Mouse (Mus musculus) lung, embryonic 16.5 days (tissue): ENCODE results near the gene Usp29. TPM values are rescaled to one million over a fixed set of nuclear protein-coding genes. Genes with fewer than 3 reads are reported as not detected.
A peak's percentile ranks its signal among the peaks of the same experiment; 100 is the strongest.
"Not testable (repeated sequence)": the region's sequence is repeated elsewhere in the genome, so short reads cannot be mapped to it uniquely, and the experiment has no call there.

Source experiments
- ATAC-seq: fragments of 200-750 bp; cut with Nextera tagmentation; 2 replicates; pipeline ENCODE4 v1.8.0; 2017; ENCODE audit warnings: low read depth, mild to moderate bottlenecking, moderate library complexity
- H3K27ac ChIP-seq: fragments of 300-500 bp; sonication (generic); 2 replicates; pipeline ENCODE4 v1.5.1; 2014; ENCODE audit warnings: mild to moderate bottlenecking, control low read depth, low read length
- H3K27me3 ChIP-seq: fragments of 300-500 bp; sonication (generic); 2 replicates; pipeline ENCODE4 v1.6.1; 2014; ENCODE audit warnings: low read depth, low read length, mixed read lengths; ENCODE audit not compliant: control insufficient read depth, insufficient read depth
- H3K36me3 ChIP-seq: fragments of 300-500 bp; sonication (generic); 2 replicates; pipeline ENCODE4 v1.6.1; 2014; ENCODE audit warnings: low read length; ENCODE audit not compliant: control insufficient read depth, insufficient read depth
- H3K4me1 ChIP-seq: fragments of 300-500 bp; sonication (generic); replicated peaks from 2 replicates; pipeline ENCODE4 v1.6.1; 2014; ENCODE audit warnings: low read length, mixed read lengths; ENCODE audit not compliant: control insufficient read depth, insufficient read depth
- H3K4me2 ChIP-seq: fragments of 300-500 bp; sonication (generic); 2 replicates; pipeline ENCODE4 v1.6.1; 2014; ENCODE audit warnings: low read depth, low read length, control low read depth
- H3K4me3 ChIP-seq: fragments of 300-500 bp; sonication (generic); 2 replicates; pipeline ENCODE4 v1.5.1; 2014; ENCODE audit warnings: mild to moderate bottlenecking, low read length, control low read depth
- H3K9ac ChIP-seq: fragments of 300-500 bp; sonication (generic); 2 replicates; pipeline ENCODE4 v1.6.1; 2014; ENCODE audit warnings: low read length, control low read depth
- H3K9me3 ChIP-seq: fragments of 300-500 bp; sonication (generic); 2 replicates; pipeline ENCODE4 v1.6.1; 2016; ENCODE audit warnings: low read length; ENCODE audit not compliant: control insufficient read depth
- WGBS: fragments of 180-500 bp; shearing (Covaris S2); extraction: QIAGEN DNeasy Blood & Tissue Kit; methylation state at CpG from one replicate; pipeline ENCODE4 v1.1.7; 2014; 5-methylcytosine and 5-hydroxymethylcytosine counted together
- microRNA counts: library from miRNA; unstranded; fragments of <30 nt; microRNA quantifications from one replicate; lab custom pipeline; 2016
- microRNA-seq: library from miRNA; unstranded; fragments of <30 nt; microRNA quantifications from one replicate; pipeline ENCODE4, GENCODE M21; 2016
- polyA plus RNA-seq: library from polyadenylated mRNA; unstranded; fragments of >200 nt; fragmentation: Nextera tagmentation; extraction: Ambion mirVana; gene quantifications from 2 replicates; pipeline ENCODE4 v1.2.1, GENCODE M21; 2015

The Usp29 gene
- polyA plus RNA-seq, 1 experiment from 2014 or later, result 5.1 TPM

DNA sequence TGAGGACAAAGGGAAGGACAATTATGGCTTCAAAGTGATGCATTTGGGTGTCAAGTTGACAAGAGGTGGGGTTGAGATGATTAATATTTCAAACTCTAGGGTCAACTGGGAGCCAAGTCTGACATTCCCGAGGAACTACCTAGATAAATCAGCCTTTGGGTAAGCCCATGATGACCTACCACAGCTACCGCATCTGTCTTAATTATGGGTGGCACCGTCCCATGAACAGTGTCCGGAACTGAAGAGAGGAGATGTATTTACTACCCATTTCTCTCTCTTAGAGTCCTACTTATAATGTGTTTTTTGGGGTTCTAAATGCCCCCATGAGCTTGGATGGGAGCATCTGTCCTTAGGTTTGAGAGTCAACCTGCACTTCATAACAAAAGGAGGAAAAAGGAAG lies 226.2 kb downstream of the Usp29 start:
- no peak for ATAC-seq
- 67% methylated on average over 4 of the region's 4 CpGs for WGBS
- H3K9me3 ChIP-seq, result no peaks in the 10 kb centered on the region

DNA sequence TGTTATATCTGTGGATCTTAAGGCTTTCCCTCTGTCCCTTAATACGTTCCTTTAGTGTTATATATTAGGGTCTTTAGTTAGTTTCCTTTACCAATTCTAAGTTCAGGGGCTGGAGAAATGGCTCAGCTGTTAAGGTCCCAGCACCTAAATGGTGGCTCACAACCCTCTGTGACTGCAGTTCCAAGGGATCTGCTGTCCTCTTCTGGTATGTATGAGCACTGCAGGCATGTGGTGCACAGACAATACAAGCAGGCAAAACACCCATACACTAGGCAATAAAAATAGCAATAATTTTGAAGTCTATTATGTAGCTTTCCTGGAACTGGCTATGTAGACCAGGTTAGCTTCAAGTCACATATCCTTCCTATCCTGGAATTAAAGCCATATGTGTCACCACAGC lies 228.2 kb downstream of the Usp29 start:
- H3K27me3 ChIP-seq, result no peaks in the 10 kb centered on the region
- no peaks in the 10 kb centered on the region for H3K9me3 ChIP-seq
- H3K4me2 ChIP-seq, result no peak overlapping the region
- no peak for ATAC-seq
- no peak overlapping the region for H3K9ac ChIP-seq
- no peak overlapping the region for H3K4me3 ChIP-seq
- H3K4me1 ChIP-seq, result no peaks in the 10 kb centered on the region
- no peaks in the 10 kb centered on the region for H3K36me3 ChIP-seq
- H3K27ac ChIP-seq, result no peak overlapping the region
- WGBS, result 89% methylated on average over 1 of the region's 1 CpGs

More for the DNA sequence above, 226.2 kb downstream of the Usp29 start:
- no peak overlapping the region for H3K4me2 ChIP-seq
- H3K4me3 ChIP-seq, result no peak overlapping the region
- H3K27ac ChIP-seq, result no peak overlapping the region
- H3K27me3 ChIP-seq, result no peaks in the 10 kb centered on the region
- H3K9ac ChIP-seq, result no peak overlapping the region
- H3K36me3 ChIP-seq, result no peaks in the 10 kb centered on the region
- H3K4me1 ChIP-seq, result no peaks in the 10 kb centered on the region

DNA sequence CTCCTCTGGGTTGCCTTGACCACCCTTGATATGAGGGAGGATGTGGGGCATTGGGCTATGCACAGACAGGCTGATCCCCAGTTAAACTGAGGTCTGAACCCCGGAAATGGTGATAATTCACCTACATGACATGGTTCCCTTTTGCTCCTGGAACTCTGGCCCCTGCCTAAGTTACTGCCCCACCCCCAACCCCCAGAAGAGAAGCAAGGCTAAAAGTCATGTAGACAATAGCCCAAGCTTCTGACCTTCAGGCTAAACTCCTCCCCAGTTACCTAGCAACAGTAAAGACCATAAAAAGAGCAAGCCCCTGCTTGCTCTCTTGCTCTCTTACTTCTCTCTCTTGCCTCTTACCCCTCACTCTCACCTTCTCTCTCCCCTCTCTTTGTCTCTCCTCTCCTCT lies 243.2 kb downstream of the Usp29 start:
- Histone ChIP-seq H3K4me1 (no peaks in the 10 kb centered on the region), H3K27me3 (no peaks in the 10 kb centered on the region), H3K9ac (no peak overlapping the region), H3K27ac (no peak overlapping the region), H3K4me3 (no peak overlapping the region), H3K4me2 (no peak overlapping the region), H3K9me3 (no peaks in the 10 kb centered on the region), H3K36me3 (no peaks in the 10 kb centered on the region)
- ATAC-seq, result no peak
- WGBS, result 83% methylated on average over 1 of the region's 1 CpGs

DNA sequence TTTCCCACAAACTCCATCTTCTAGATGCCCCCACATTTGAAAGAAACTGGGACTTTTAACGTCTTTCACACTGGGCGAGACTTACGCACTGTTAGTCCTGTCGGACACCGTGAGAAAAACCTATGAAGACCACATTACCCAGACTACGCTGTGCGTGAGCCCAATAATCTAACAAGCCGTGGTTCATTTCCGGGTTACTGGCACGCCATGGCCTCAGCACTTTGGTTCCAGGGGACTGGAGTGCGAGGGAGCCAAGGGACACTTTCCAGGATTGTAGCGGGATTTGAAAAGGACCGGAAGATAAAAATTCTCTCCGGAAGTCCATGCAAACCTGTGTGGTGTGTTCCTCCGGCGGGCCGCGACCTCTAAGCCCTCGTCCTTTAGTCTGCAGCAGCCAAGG lies 246.5 kb downstream of the Usp29 start:
- no peaks in the 10 kb centered on the region for H3K4me1 ChIP-seq
- WGBS, result 89% methylated on average over 19 of the region's 19 CpGs
- no peaks in the 10 kb centered on the region for H3K27me3 ChIP-seq
- no peak overlapping the region for H3K9ac ChIP-seq
- H3K27ac ChIP-seq, result no peak overlapping the region
- H3K36me3 ChIP-seq, result no peaks in the 10 kb centered on the region
- H3K4me2 ChIP-seq, result no peak overlapping the region
- H3K9me3 ChIP-seq, result no peaks in the 10 kb centered on the region
- ATAC-seq, result no peak
- H3K4me3 ChIP-seq, result no peak overlapping the region

DNA sequence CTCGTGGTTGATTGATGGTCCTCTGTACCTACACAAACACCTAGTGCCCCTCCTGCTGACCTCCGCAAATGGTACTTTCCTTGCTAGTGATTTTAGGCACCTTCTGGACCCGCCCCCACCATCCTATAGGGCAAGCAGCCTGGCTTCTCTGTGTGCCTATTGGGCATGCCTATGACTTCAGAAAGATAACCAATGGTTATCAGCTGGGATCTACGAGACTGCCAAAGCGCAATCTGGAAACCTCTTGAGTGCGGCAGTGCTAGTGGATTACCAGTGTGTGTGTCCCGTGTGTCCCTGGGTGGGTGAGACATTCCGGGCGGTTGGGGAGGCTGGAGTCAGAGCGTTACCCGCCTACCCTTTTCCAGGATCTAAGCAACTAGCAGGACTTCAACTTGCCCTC lies 264.9 kb downstream of the Usp29 start, which contains the start of gene Aurkc:
Gene Aurkc (plus strand): TSS at position 50 of the 400 bp plus-strand sequence.
- WGBS, result 60% methylated on average over 11 of the region's 11 CpGs
- H3K4me2 ChIP-seq, H3K4me3 ChIP-seq, H3K27ac ChIP-seq, H3K9me3 ChIP-seq, H3K9ac ChIP-seq, H3K36me3 ChIP-seq, H3K4me1 ChIP-seq, ATAC-seq, H3K27me3 ChIP-seq: not testable (repeated sequence)

DNA sequence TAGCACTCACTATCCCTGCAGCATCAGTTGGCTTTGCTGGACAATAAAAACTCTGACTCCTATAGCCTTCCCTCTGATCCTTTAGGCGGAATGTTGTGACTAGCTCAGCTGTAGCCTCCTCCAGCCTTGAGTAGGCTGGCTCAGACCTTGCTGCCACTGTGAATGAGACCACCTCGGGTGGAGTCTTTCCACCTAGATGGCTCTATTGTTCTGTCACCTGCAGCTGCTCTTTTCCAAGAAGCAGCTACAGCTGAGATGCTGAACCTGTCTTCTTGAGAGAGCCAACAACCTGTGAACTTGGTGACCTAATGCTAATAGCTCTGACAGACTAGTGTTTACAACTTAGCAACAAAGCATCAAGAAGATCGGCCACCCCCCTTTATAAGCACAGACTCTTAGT lies 268.5 kb downstream of the Usp29 start:
- H3K4me3 ChIP-seq, H3K36me3 ChIP-seq, ATAC-seq, H3K9me3 ChIP-seq, H3K27me3 ChIP-seq, H3K4me2 ChIP-seq, H3K4me1 ChIP-seq, H3K9ac ChIP-seq, H3K27ac ChIP-seq: not testable (repeated sequence)
- 46% methylated on average over 3 of the region's 3 CpGs for WGBS

DNA sequence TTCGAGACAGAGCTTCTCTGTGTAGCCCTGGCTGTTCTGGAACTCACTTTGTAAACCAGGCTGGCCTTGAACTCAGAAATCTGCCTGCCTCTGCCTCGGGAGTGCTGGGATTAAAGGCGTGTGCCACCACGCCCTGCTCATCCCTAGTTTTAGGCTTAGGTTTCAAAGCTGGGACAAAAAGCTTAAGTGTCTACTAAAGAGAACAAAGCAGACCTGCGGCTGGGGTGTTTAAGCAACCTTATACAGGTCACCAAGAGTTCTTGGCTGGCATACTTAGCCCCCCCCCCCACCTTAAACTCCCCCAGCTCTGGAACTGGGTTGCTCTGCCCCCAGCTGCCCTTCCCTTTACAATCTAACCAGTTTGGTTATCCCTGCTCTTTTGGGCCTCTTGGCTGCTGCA lies 275.1 kb downstream of the Usp29 start:
- H3K4me2 ChIP-seq, ATAC-seq, H3K9ac ChIP-seq, H3K4me1 ChIP-seq, H3K27me3 ChIP-seq, H3K27ac ChIP-seq, H3K4me3 ChIP-seq, H3K36me3 ChIP-seq, H3K9me3 ChIP-seq: not testable (repeated sequence)
- WGBS, result 64% methylated on average over 5 of the region's 5 CpGs

MicroRNAs within 50 kb of the gene (microRNA counts, 519-probe panel; counts per million panel counts)
- microRNA mmu-miR-3099 (lab: Ali Mortazavi, UCI), result not detected

Small RNA genes lying within 50 kb of the gene (microRNA-seq; reads per million reads assigned to microRNA genes)
- 18.0 reads per million, percentile 32 among the genes with 10 or more reads in this experiment for gene Mir3099

Other genes with a start within 250 kb of the Usp29 start
- gene Olfr5, start 243.6 kb upstream of the Usp29 start, polyA plus RNA-seq, result not detected in 2 replicates
- gene Olfr1347, start 230.8 kb upstream of the Usp29 start, polyA plus RNA-seq, result not detected in 2 replicates
- not detected in 2 replicates for gene Olfr1348, start 221.8 kb upstream of the Usp29 start, polyA plus RNA-seq
- not detected in 2 replicates for gene Olfr1349, start 207.6 kb upstream of the Usp29 start, polyA plus RNA-seq
- not detected in 2 replicates for gene Olfr1350, start 165.7 kb upstream of the Usp29 start, polyA plus RNA-seq
- gene Zim1, start 34.1 kb upstream of the Usp29 start, polyA plus RNA-seq, result 2.0 and 2.5 TPM in 2 replicates
- gene Peg3, start 147 bp upstream of the Usp29 start, polyA plus RNA-seq, result 102 and 119 TPM in 2 replicates